Mouse (Mus musculus): ENCODE data around the gene Aga. TPM values are rescaled to one million over a fixed set of nuclear protein-coding genes. Genes with fewer than 3 reads are reported as not detected.
"Not testable (repeated sequence)": the region's sequence is repeated elsewhere in the genome, so short reads cannot be mapped to it uniquely, and the experiment has no call there.

Gene Aga
- polyA plus RNA-seq (2011; ENCODE audit: insufficient read length, low read depth, missing spikeins), result 89.3 and 135 TPM in 2 replicates

DNA sequence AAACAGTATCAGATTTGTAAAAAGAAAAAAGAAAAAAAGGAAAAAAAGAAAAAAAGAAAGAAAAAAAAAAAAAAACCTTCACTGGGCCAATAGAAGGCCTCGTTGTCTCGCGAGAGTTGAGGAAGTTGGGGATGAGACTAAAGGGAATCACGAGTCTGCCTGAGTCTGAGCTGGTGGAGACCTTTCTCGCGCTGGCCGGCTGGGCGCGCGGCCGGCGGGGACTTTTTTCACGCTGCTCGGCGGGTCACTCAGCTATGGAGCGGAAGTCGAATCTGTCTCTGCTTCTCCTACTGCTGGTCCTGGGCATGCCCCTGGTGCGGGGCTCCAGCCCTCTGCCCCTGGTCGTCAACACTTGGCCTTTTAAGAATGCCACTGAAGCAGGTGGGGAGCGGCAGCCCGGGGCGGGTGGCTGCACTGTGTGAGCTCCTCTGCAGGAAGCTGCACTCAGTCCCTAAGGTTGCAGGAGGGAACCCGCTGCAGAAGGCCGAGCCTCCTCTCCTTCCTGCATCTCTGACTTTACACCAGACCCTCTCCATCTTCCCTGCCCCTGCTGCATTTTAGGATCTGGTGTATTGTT, at the start of gene Aga:
Aga (plus strand) TSS at position 177 of the 577 bp plus-strand sequence.
- TF ChIP-seq POLR2A (IDR thresholded peaks at IDR 0.05; ENCODE audit: low read depth, low read length) (peak; percentile 82), CTCF (IDR thresholded peaks at IDR 0.05; ENCODE audit: borderline replicate concordance, insufficient read depth, low read length) (no peak)
- Histone ChIP-seq H3K4me1 (ENCODE audit: control insufficient read depth, insufficient read depth, low read length) (no peaks in the 10 kb centered on the region), H3K4me3 (ENCODE audit: insufficient read depth, low read length) (peak within 1 kb of the TSS; percentile 81), H3K27ac (ENCODE audit: insufficient read depth, low read length) (peak within 1 kb of the TSS; percentile 50; the same call in 1 of the 2 replicates)

DNA sequence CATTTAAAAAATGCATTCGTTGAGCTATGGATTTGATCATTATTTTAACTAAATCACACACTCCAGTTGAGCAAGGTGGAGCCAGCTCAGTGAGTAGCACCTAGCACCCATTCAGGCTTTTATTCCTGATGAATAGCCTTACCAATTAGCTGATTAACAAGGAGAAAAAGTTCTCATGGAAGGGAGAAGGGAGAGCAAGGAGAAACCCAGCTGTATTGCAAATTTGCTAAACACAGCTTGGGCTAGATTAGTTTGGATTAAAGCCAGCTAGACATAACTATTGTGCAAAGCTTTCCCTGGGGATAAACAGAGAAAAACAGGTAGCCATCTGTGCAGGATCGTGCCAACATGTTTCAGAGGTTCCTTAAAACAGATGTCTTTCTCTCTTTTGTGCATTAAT, 22.5 kb upstream of the Aga start:
- Histone ChIP-seq H3K27ac (ENCODE audit: insufficient read depth, low read length) (no peak overlapping the region), H3K4me1 (ENCODE audit: control insufficient read depth, insufficient read depth, low read length) (no peaks in the 10 kb centered on the region), H3K4me3 (ENCODE audit: insufficient read depth, low read length) (no peak overlapping the region)
- TF ChIP-seq POLR2A (IDR thresholded peaks at IDR 0.05; ENCODE audit: low read depth, low read length) (no peak), CTCF (IDR thresholded peaks at IDR 0.05; ENCODE audit: borderline replicate concordance, insufficient read depth, low read length) (no peak)

DNA sequence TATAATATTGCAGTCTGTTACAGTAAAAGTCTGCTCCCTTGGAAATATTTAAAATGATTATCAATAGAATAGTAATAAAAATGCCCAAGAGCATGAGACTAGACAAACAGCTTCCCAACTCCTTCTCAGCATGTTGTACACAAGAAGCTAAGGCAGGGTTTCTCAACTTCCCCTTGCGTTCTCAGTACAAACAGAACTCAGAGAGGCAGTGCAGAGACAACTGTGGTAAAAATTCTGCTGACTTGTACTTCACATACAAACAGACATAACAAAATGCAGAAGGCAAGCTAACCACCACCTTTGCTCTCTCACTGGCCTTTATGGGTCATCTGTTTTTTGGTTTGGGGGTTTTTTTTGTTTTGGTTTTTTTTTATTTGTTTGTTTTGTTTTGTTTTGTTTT, 15.3 kb upstream of the Aga start:
- Histone ChIP-seq H3K4me1 (ENCODE audit: control insufficient read depth, insufficient read depth, low read length) (no peaks in the 10 kb centered on the region), H3K4me3 (ENCODE audit: insufficient read depth, low read length) (no peak overlapping the region), H3K27ac (ENCODE audit: insufficient read depth, low read length) (no peak overlapping the region)
- TF ChIP-seq POLR2A (IDR thresholded peaks at IDR 0.05; ENCODE audit: low read depth, low read length) (no peak), CTCF (IDR thresholded peaks at IDR 0.05; ENCODE audit: borderline replicate concordance, insufficient read depth, low read length) (no peak)

DNA sequence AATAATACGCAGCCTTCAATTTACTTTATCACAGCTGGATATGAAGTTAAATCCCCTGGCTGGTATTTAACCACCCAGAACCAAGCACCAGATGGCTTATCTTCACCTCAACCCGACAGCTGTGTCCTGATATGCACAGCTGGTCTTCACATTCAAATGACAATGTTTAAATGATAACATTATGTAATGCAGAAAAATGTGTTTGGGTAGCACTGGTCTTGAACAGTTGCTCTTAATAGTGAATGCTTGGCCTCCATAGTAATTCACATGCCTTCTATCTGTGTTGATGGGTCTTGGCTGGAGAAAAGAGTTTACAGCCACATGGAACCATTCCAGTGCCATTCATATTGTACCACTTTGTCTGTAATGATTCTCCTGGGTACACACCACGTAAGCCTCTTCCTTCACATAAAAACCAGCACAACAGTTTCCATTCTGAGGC, 14.6 kb upstream of the Aga start:
- TF ChIP-seq POLR2A (IDR thresholded peaks at IDR 0.05; ENCODE audit: low read depth, low read length), result no peak
- no peak for TF ChIP-seq CTCF (IDR thresholded peaks at IDR 0.05; ENCODE audit: borderline replicate concordance, insufficient read depth, low read length)
- H3K4me1 ChIP-seq (ENCODE audit: control insufficient read depth, insufficient read depth, low read length), result no peaks in the 10 kb centered on the region
- no peak overlapping the region for H3K4me3 ChIP-seq (ENCODE audit: insufficient read depth, low read length)
- H3K27ac ChIP-seq (ENCODE audit: insufficient read depth, low read length), result no peak overlapping the region

DNA sequence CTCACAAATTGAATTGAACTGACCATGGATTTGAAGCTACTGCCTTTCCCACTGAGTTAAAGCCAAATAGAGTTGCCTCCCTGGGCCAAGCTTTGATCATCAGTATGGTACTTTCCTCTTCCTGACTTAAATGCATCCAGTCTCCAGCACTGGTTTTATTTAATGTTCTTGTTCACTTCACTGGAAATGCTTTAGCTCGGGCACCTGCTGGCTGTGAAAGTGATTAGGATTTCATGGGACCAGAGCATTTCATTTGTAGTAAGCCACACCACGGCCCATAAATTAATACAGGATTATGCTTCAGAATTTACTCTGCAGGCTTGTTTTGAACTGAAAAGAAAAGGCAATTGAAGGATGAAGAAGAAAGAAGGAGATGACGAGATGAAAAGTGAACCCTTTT, 26.5 kb downstream of the Aga start:
- not testable (repeated sequence) for H3K27ac ChIP-seq (ENCODE audit: insufficient read depth, low read length); H3K4me3 ChIP-seq (ENCODE audit: insufficient read depth, low read length); H3K4me1 ChIP-seq (ENCODE audit: control insufficient read depth, insufficient read depth, low read length)

DNA sequence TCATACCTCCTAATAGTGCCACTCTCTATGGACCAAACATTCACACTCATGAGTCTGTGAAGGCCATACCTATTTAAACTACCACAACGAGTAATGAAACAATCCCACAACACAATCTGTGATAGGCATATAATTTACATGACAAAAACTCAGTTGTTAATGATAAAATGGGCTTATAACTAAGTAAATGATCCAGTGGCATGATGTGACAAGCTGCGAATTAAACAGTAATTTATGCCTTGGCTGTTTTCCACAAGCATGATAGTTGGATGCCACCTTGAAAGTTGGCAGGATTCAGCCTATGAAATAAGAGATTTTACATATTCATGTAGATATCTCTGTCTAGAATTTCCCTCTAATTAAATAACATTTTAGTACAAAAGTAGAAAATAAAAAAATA, 28.1 kb downstream of the Aga start:
- TF ChIP-seq POLR2A (IDR thresholded peaks at IDR 0.05; ENCODE audit: low read depth, low read length) (no peak), CTCF (IDR thresholded peaks at IDR 0.05; ENCODE audit: borderline replicate concordance, insufficient read depth, low read length) (no peak)
- H3K4me1 ChIP-seq (ENCODE audit: control insufficient read depth, insufficient read depth, low read length), result no peaks in the 10 kb centered on the region

DNA sequence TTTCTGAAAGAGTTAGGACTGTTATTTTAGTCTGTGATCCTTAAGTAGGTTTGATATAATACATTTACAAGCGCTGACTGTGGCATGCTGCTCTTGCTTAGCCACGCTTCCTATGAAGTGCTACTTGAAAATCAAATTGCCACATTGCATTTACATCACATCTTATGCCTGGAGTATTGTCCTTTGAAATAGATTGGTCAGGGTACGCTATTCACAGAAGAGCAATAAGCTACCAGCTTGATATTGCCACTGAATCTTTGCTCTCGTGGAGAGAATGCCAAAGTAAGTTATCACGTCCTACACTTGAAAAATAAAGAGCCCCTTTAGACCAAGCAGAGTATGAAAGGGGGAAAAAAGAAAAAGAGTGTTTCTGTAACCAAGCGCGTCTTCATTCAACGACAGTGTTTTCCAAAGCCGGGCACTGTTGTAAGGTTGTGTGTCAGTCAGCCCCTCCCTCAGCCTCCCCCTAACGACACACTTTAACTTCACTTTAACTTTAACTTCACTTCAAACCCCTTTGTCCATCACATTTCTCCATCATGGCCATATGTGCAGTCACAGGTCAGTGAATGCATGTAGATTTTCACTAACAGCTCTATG, 51.0 kb downstream of the Aga start:
- Histone ChIP-seq H3K27ac (ENCODE audit: insufficient read depth, low read length) (no peak overlapping the region), H3K4me1 (ENCODE audit: control insufficient read depth, insufficient read depth, low read length) (no peaks in the 10 kb centered on the region)
- TF ChIP-seq POLR2A (IDR thresholded peaks at IDR 0.05; ENCODE audit: low read depth, low read length) (no peak), CTCF (IDR thresholded peaks at IDR 0.05; ENCODE audit: borderline replicate concordance, insufficient read depth, low read length) (no peak)

More for the DNA sequence above, 28.1 kb downstream of the Aga start:
- H3K27ac ChIP-seq (ENCODE audit: insufficient read depth, low read length), result no peak overlapping the region
- H3K4me3 ChIP-seq (ENCODE audit: insufficient read depth, low read length), result no peak overlapping the region

DNA sequence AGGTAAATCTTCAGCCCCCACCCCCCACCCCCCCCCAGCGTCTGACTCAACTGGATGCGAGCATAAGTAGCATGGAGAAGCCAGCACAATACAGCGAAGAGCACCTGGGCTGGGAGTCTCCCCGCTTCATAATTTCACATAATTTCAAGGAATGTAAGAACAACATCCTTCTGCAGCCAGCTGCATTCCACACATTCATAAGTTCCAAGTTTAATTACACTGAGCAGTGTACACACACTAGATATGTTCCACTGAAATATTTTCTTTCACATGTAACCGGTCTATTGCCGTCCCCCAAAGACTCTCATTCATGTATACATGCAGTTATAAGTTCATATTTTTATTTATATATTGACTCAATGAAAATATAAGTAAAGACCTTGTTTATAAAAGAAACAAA, 54.7 kb downstream of the Aga start:
- no peaks in the 10 kb centered on the region for H3K4me1 ChIP-seq (ENCODE audit: control insufficient read depth, insufficient read depth, low read length)
- TF ChIP-seq CTCF (IDR thresholded peaks at IDR 0.05; ENCODE audit: borderline replicate concordance, insufficient read depth, low read length) (no peak), POLR2A (IDR thresholded peaks at IDR 0.05; ENCODE audit: low read depth, low read length) (no peak)
- H3K4me3 ChIP-seq (ENCODE audit: insufficient read depth, low read length), result no peak overlapping the region
- H3K27ac ChIP-seq (ENCODE audit: insufficient read depth, low read length), result no peak overlapping the region

More for the DNA sequence above, 51.0 kb downstream of the Aga start:
- no peak overlapping the region for H3K4me3 ChIP-seq (ENCODE audit: insufficient read depth, low read length)

Other genes with a start within 250 kb of the Aga start
- gene Neil3, start 127.3 kb downstream of the Aga start, polyA plus RNA-seq (2011; ENCODE audit: insufficient read length, low read depth, missing spikeins), result 7.7 and 13.3 TPM in 2 replicates

All from embryonic fibroblast, embryonic 13.5 days (primary cell).